Comparison of ENCODE assay signal across 28 mouse cellular contexts in genomic region chr3:115857436-115857835, GRCm38 (mm10). TPM values are rescaled to one million over a fixed set of nuclear protein-coding genes. Genes with fewer than 3 reads are reported as not detected.
A peak's percentile ranks its signal among the peaks of the same experiment; 100 is the strongest.
DNase-seq lines count a peak whose midpoint lies in the region; ATAC-seq lines count a peak whose summit lies in the region.
"Had no signal": no experiment of that assay in that cellular context is flagged by ENCODE, and none has a peak within 500 bp of the region (broad histone marks: within the 10 kb centered on the region; RNA-seq: fewer than 3 reads in every experiment).

No protein-coding gene starts in this region.

- H3K9me3 ChIP-seq in neural tube, embryonic 12.5 days, result no peaks in the 10 kb centered on the region
- no peaks in the 10 kb centered on the region for H3K9me3 ChIP-seq in forebrain, embryonic 15.5 days
- H3K9me3 ChIP-seq: embryonic facial prominence, embryonic 12.5 days; hindbrain, embryonic 15.5 days; intestine, embryonic 15.5 days; limb, embryonic 10.5 days; limb, embryonic 15.5 days; liver, embryonic 13.5 days; midbrain, embryonic 10.5 days had no signal

- no peak overlapping the region for H3K9ac ChIP-seq in neural tube, embryonic 12.5 days
- no peak overlapping the region for H3K9ac ChIP-seq in forebrain, embryonic 15.5 days (replicated peaks)
- H3K9ac ChIP-seq: embryonic facial prominence, embryonic 12.5 days; hindbrain, embryonic 15.5 days; intestine, embryonic 15.5 days; limb, embryonic 15.5 days; liver, embryonic 13.5 days; lung, embryonic 14.5 days had no signal

- 0 out of 2 replicates have a peak, but pooled peaks cover 10% of the 10 kb centered on the region for H3K4me1 ChIP-seq in neural tube, embryonic 12.5 days
- peaks cover 23% of the 10 kb centered on the region for H3K4me1 ChIP-seq in forebrain, embryonic 15.5 days
- H3K4me1 ChIP-seq: embryonic facial prominence, embryonic 12.5 days; intestine, embryonic 15.5 days; limb, embryonic 10.5 days; limb, embryonic 15.5 days had no signal

- H3K27me3 ChIP-seq in neural tube, embryonic 12.5 days (replicated peaks), result no peaks in the 10 kb centered on the region
- H3K27me3 ChIP-seq in forebrain, embryonic 15.5 days, result no peaks in the 10 kb centered on the region
- H3K27me3 ChIP-seq: embryonic facial prominence, embryonic 12.5 days; hindbrain, embryonic 15.5 days; intestine, embryonic 15.5 days; limb, embryonic 15.5 days; liver, embryonic 13.5 days; Patski had no signal

- peak; percentile 35; the same call in 1 of the 2 replicates for ATAC-seq in neural tube, embryonic 12.5 days (ENCODE audit: low FRiP score, low read depth)
- ATAC-seq in forebrain, embryonic 15.5 days (replicated peaks), result 0 out of 2 replicates have a peak, but pooled peaks have one; percentile 37
- ATAC-seq: intestine, embryonic 15.5 days; Patski had no signal

- H3K4me2 ChIP-seq in neural tube, embryonic 12.5 days (replicated peaks), result no peak overlapping the region
- no peak overlapping the region; the same call in 1 of the 2 replicates for H3K4me2 ChIP-seq in forebrain, embryonic 15.5 days (replicated peaks)
- H3K4me2 ChIP-seq: embryonic facial prominence, embryonic 12.5 days; hindbrain, embryonic 15.5 days; intestine, embryonic 15.5 days; limb, embryonic 15.5 days; liver, embryonic 13.5 days; lung, embryonic 14.5 days had no signal

- H3K4me3 ChIP-seq in neural tube, embryonic 12.5 days, result no peak overlapping the region
- no peak overlapping the region for H3K4me3 ChIP-seq in forebrain, embryonic 15.5 days
- H3K4me3 ChIP-seq: embryonic facial prominence, embryonic 12.5 days; hindbrain, embryonic 15.5 days; intestine, embryonic 15.5 days; limb, embryonic 10.5 days; limb, embryonic 15.5 days; liver, embryonic 13.5 days; midbrain, embryonic 10.5 days; myocyte had no signal

- no peaks in the 10 kb centered on the region for H3K36me3 ChIP-seq in neural tube, embryonic 12.5 days
- no peaks in the 10 kb centered on the region for H3K36me3 ChIP-seq in forebrain, embryonic 15.5 days
- H3K36me3 ChIP-seq: embryonic facial prominence, embryonic 12.5 days; hindbrain, embryonic 15.5 days; intestine, embryonic 15.5 days; limb, embryonic 10.5 days; limb, embryonic 15.5 days; liver, embryonic 13.5 days; midbrain, embryonic 10.5 days had no signal

- peak; percentile 60 for DNase-seq in heart, adult 11 months
- DNase-seq in heart, adult 9 months (ENCODE audit: low spot score in 2 of 2), result no peak
- no peak for DNase-seq in neural tube, embryonic 10.5 days (ENCODE audit: extremely low spot score, low spot score)
- no peak for DNase-seq in adrenal gland, adult 18-20 months (ENCODE audit: low spot score in 2 of 2)
- DNase-seq in testis, postnatal 14 days (ENCODE audit: low spot score), result no peak
- DNase-seq in kidney, adult 18-20 months, result no peak
- DNase-seq: adrenal gland, adult 2 months; adrenal gland, postnatal 36 days; cerebellum, adult 8-10 months; cerebellum, postnatal 36 days; heart, postnatal 14 days; kidney, adult 8-10 months; kidney, postnatal 4 days; liver, embryonic 13.5 days; lung, embryonic 14.5 days; lung, postnatal 14 days; thymus, postnatal 14 days had no signal

- H3K27ac ChIP-seq in neural tube, embryonic 12.5 days, result no peak overlapping the region
- peak overlapping the region; percentile 59; the same call in 1 of the 2 replicates for H3K27ac ChIP-seq in forebrain, embryonic 15.5 days (replicated peaks)
- H3K27ac ChIP-seq: embryonic facial prominence, embryonic 12.5 days; intestine, embryonic 15.5 days; kidney, postnatal 0 days; limb, embryonic 10.5 days; limb, embryonic 15.5 days; liver, embryonic 13.5 days had no signal

- 71% methylated on average over 10 of the region's 10 CpGs for WGBS in neural tube, embryonic 12.5 days
- 26% methylated on average over 10 of the region's 10 CpGs for WGBS in forebrain, embryonic 15.5 days

RNA-seq across cellular contexts. Expression of gene Dph5, which starts 30.2 kb away (rescaled TPM):
- 28.0 and 28.9 TPM in 2 replicates for polyA plus RNA-seq in neural tube, embryonic 12.5 days (2016; fragmentation: Nextera tagmentation; extraction: Ambion mirVana)
- polyA plus RNA-seq in forebrain, embryonic 15.5 days (2015; fragmentation: Nextera tagmentation; extraction: Ambion mirVana), result 28.8 and 29.4 TPM in 2 replicates
- total RNA-seq in adrenal gland, adult 18-20 months (2021), result 10 to 100 TPM; 16.1 to 17.0 TPM
